Mouse (Mus musculus) ES-Bruce4 (cell line): ENCODE measurements around the gene Iqcn.

Source experiments
- CTCF ChIP-seq: IDR thresholded peaks from one replicate; pipeline ENCODE4 v1.8.1; 2011; ENCODE audit warnings: low read depth, low read length
- EP300 ChIP-seq: IDR thresholded peaks from 2 replicates; pipeline ENCODE4 v1.6.1; 2011; ENCODE audit warnings: low read depth, low read length; ENCODE audit not compliant: insufficient read depth
- POLR2A ChIP-seq: IDR thresholded peaks from one replicate; pipeline ENCODE4 v1.8.1; 2011; ENCODE audit warnings: low read length; ENCODE audit not compliant: insufficient read depth

- no peak for TF ChIP-seq POLR2A
- TF ChIP-seq CTCF: no peak
- no peak for TF ChIP-seq EP300
Observed at GRCm38 (mm10) chr8:70764026-70764425, 60.8 kb downstream of the Iqcn start.
